Mouse (Mus musculus): ENCODE measurements at regions not wholly inside any gene's neighbourhood (a gene's known extent, or its start where the extent isn't known, plus 50 kb on each side); places are given as distances from the start of the nearest gene placed in this dataset.

DNA sequence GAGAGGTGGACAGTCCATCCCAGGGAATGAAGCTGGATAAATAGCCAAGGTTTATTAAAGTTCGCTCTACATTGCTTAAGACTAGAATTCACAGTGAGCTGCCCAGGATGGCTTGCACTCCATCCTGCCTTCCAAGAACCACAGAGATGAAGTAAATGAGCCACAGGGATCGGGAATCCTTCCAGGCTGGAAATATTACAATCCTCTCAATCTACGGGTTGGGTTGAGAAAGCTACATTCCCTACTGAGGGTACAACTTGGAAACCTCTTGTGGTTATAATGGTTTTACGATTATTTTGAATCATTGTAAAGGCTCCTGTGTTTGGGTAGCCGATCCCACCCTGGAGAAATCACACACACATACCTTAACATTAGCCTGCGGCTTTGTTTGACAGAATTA is 539.9 kb upstream of the Clint1 start:
- TF ChIP-seq CTCF (IDR thresholded peaks at IDR 0.05; ENCODE audit: extremely low read depth, insufficient read depth, insufficient read length, insufficient replicate concordance) = no peak
- no peak for TF ChIP-seq POLR2A (IDR thresholded peaks at IDR 0.05; ENCODE audit: low read depth, low read length)

Measured in spleen, adult 2 months (tissue).